Mouse (Mus musculus) hindbrain, embryonic 14.5 days (tissue): ENCODE measurements around the gene Fam83d. TPM values are rescaled to one million over a fixed set of nuclear protein-coding genes. Genes with fewer than 3 reads are reported as not detected.
A peak's percentile ranks its signal among the peaks of the same experiment; 100 is the strongest.
"Not testable (repeated sequence)": the region's sequence is repeated elsewhere in the genome, so short reads cannot be mapped to it uniquely, and the experiment has no call there.

Experiments
- ATAC-seq: fragments of 200-750 bp; cut with Nextera tagmentation; 2 replicates; pipeline ENCODE4 v1.8.0; 2017; ENCODE audit warnings: moderate number of reproducible peaks, mild to moderate bottlenecking, moderate TSS enrichment, moderate library complexity; ENCODE audit not compliant: low FRiP score
- DNase-seq: peaks from one replicate; pipeline ENCODE4 v3.0.0-alpha.2; 2015; ENCODE audit warnings: low spot score
- H3K27ac ChIP-seq: fragments of 300-500 bp; sonication (generic); 2 replicates; pipeline ENCODE4 v1.5.1; 2014; ENCODE audit warnings: mild to moderate bottlenecking, moderate library complexity
- H3K27me3 ChIP-seq: fragments of 300-500 bp; sonication (generic); 2 replicates; pipeline ENCODE4 v1.6.1; 2014; ENCODE audit warnings: mild to moderate bottlenecking, low read length, mixed read lengths; ENCODE audit not compliant: control insufficient read depth, insufficient read depth
- H3K36me3 ChIP-seq: fragments of 300-500 bp; sonication (generic); replicated peaks from 2 replicates; pipeline ENCODE4 v1.6.1; 2014; ENCODE audit not compliant: control insufficient read depth, insufficient read depth
- H3K4me1 ChIP-seq: fragments of 300-500 bp; sonication (generic); replicated peaks from 2 replicates; pipeline ENCODE4 v1.6.1; 2014; ENCODE audit warnings: antibody characterized with exemption, low read length, mixed read lengths; ENCODE audit not compliant: control insufficient read depth, insufficient read depth
- H3K4me2 ChIP-seq: fragments of 300-500 bp; sonication (generic); replicated peaks from 2 replicates; pipeline ENCODE4 v1.6.1; 2014; ENCODE audit warnings: mild to moderate bottlenecking, moderate library complexity
- H3K4me3 ChIP-seq: fragments of 300-500 bp; sonication (generic); replicated peaks from 2 replicates; pipeline ENCODE4 v1.5.1; 2014; ENCODE audit warnings: mild to moderate bottlenecking, low read length
- H3K9ac ChIP-seq: fragments of 300-500 bp; sonication (generic); 2 replicates; pipeline ENCODE4 v1.6.1; 2014
- H3K9me3 ChIP-seq: fragments of 300-500 bp; sonication (generic); 2 replicates; pipeline ENCODE4 v1.6.1; 2016; ENCODE audit warnings: low read length; ENCODE audit not compliant: control insufficient read depth
- WGBS: fragments of 180-500 bp; shearing (Covaris S2); extraction: QIAGEN DNeasy Blood & Tissue Kit; methylation state at CpG from one replicate; pipeline ENCODE4 v1.1.7; 2014; 5-methylcytosine and 5-hydroxymethylcytosine counted together
- polyA plus RNA-seq: library from polyadenylated mRNA; unstranded; fragments of >200 nt; fragmentation: Nextera tagmentation; extraction: Ambion mirVana; gene quantifications from 2 replicates; pipeline ENCODE4 v1.2.1, GENCODE M21; 2014

Fam83d gene
- polyA plus RNA-seq, 1 experiment from 2014 or later: 7.5 TPM

GRCm38 (mm10) chr2:158728061-158728815, 39.7 kb upstream of the Fam83d start:
- no peak for DNase-seq
- ATAC-seq: no peak
- Histone ChIP-seq H3K27ac (no peak overlapping the region), H3K4me1 (no peaks in the 10 kb centered on the region), H3K4me3 (no peak overlapping the region), H3K36me3 (no peaks in the 10 kb centered on the region), H3K9ac (no peak overlapping the region), H3K9me3 (no peaks in the 10 kb centered on the region), H3K4me2 (no peak overlapping the region), H3K27me3 (no peaks in the 10 kb centered on the region)
- WGBS: 49% methylated on average over 7 of the region's 7 CpGs

DNA sequence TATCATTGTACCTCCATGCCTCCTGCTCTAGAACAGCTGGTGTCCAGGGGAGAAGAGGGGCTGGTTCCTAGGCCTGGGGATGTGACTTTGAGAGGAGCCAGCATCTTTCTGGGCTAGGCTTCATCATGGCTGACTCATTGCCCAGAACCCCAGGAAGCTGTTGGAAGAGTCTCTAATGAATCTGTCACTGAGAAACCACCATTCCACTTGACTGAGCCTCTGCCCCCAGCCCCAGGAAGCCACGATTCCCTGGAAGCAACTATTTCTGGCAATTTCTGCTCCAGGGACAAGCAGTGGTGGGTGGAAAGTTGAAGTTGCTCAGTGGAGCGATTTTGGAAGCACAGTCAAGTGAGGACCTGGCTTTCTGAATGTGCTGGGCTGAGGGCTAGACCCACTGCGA, 37.0 kb upstream of the Fam83d start:
- WGBS: 67% methylated on average over 3 of the region's 3 CpGs
- H3K27ac ChIP-seq: no peak overlapping the region
- DNase-seq (no peak), ATAC-seq (no peak)
- no peaks in the 10 kb centered on the region for H3K9me3 ChIP-seq
- no peaks in the 10 kb centered on the region for H3K27me3 ChIP-seq
- no peak overlapping the region for H3K4me2 ChIP-seq
- H3K36me3 ChIP-seq: no peaks in the 10 kb centered on the region
- no peaks in the 10 kb centered on the region for H3K4me1 ChIP-seq
- no peak overlapping the region for H3K4me3 ChIP-seq
- H3K9ac ChIP-seq: no peak overlapping the region

- no peak overlapping the region for H3K4me3 ChIP-seq
- H3K4me1 ChIP-seq: no peaks in the 10 kb centered on the region
- H3K27me3 ChIP-seq: no peaks in the 10 kb centered on the region
- no peak overlapping the region for H3K4me2 ChIP-seq
- WGBS: 92% methylated on average over 9 of the region's 9 CpGs
- H3K27ac ChIP-seq: no peak overlapping the region
- no peak for DNase-seq
- no peak for ATAC-seq
- H3K9ac ChIP-seq: no peak overlapping the region
- H3K9me3 ChIP-seq: no peaks in the 10 kb centered on the region
- no peaks in the 10 kb centered on the region for H3K36me3 ChIP-seq
These were observed 35.4 kb upstream of the Fam83d start for GRCm38 (mm10) chr2:158732521-158732920.

DNA sequence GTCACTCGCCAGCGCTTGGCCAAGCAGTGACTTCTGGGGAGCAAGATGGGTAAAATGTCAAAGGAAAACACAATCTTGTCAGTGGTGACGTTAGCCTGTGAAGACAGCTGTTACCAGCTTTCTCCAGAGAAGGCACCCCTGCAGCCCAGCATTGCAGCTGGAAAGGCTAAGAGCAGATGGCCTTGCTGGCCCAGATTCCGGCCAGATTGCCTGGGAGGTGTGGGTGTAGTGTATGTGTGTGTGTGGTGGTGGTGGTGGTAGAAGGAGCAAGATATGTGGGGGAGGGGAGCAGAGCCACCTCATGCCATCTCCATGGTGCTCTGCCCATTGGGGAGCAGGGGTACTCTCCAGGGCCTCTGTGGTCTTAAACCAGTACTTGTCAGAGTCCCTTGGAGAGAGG, 34.8 kb upstream of the Fam83d start:
- Histone ChIP-seq H3K9me3 (no peaks in the 10 kb centered on the region), H3K36me3 (no peaks in the 10 kb centered on the region), H3K4me3 (no peak overlapping the region), H3K27ac (no peak overlapping the region), H3K4me1 (no peaks in the 10 kb centered on the region), H3K27me3 (no peaks in the 10 kb centered on the region), H3K9ac (no peak overlapping the region), H3K4me2 (no peak overlapping the region)
- 76% methylated on average over 4 of the region's 4 CpGs for WGBS
- no peak for ATAC-seq
- no peak for DNase-seq

- no peak overlapping the region for H3K9ac ChIP-seq
- H3K9me3 ChIP-seq: no peaks in the 10 kb centered on the region
- ATAC-seq (no peak), DNase-seq (no peak)
- H3K27ac ChIP-seq: no peak overlapping the region
- no peak overlapping the region for H3K4me2 ChIP-seq
- no peaks in the 10 kb centered on the region for H3K36me3 ChIP-seq
- H3K4me1 ChIP-seq: no peaks in the 10 kb centered on the region; the same call in 1 of the 2 replicates
- 90% methylated on average over 6 of the region's 6 CpGs for WGBS
- H3K4me3 ChIP-seq: no peak overlapping the region
- no peaks in the 10 kb centered on the region for H3K27me3 ChIP-seq
These were observed 34.0 kb upstream of the Fam83d start for GRCm38 (mm10) chr2:158733914-158734313.

- Histone ChIP-seq H3K9ac (no peak overlapping the region), H3K27me3 (no peaks in the 10 kb centered on the region), H3K9me3 (no peaks in the 10 kb centered on the region), H3K4me3 (no peak overlapping the region), H3K4me2 (no peak overlapping the region), H3K27ac (no peak overlapping the region), H3K4me1 (peaks cover 4% of the 10 kb centered on the region; the same call in 1 of the 2 replicates), H3K36me3 (no peaks in the 10 kb centered on the region)
- ATAC-seq (peak; percentile 31; the same call in 1 of the 2 replicates), DNase-seq (no peak)
- 79% methylated on average over 7 of the region's 7 CpGs for WGBS
These were observed 33.3 kb upstream of the Fam83d start for GRCm38 (mm10) chr2:158734500-158735152.

GRCm38 (mm10) chr2:158735340-158735739, 32.6 kb upstream of the Fam83d start:
- no peaks in the 10 kb centered on the region for H3K27me3 ChIP-seq
- ATAC-seq (no peak), DNase-seq (no peak)
- no peaks in the 10 kb centered on the region for H3K9me3 ChIP-seq
- H3K36me3 ChIP-seq: no peaks in the 10 kb centered on the region
- H3K4me2 ChIP-seq: no peak overlapping the region
- no peak overlapping the region for H3K27ac ChIP-seq
- 92% methylated on average over 8 of the region's 8 CpGs for WGBS
- no peak overlapping the region for H3K9ac ChIP-seq
- H3K4me3 ChIP-seq: no peak overlapping the region
- peaks cover 4% of the 10 kb centered on the region; the same call in 1 of the 2 replicates for H3K4me1 ChIP-seq

DNA sequence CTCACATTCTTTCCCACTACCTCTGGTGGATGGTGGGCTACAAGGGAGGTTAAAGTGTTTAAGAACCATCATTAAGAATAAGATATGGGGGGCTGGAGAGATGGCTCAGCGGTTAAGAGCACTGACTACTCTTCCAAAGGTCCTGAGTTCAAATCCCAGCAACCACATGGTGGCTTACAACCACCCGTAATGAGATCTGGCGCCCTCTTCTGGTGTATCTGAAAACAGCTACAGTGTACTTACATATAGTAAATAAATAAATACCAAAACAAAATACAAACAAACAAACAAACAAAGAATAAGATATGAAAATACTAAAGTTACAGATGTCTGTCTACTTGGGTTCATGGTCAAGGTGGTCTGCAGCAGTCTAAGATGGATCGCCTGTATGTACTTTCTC, 31.6 kb upstream of the Fam83d start:
- not testable (repeated sequence) for H3K9ac ChIP-seq, ATAC-seq, H3K27me3 ChIP-seq, H3K36me3 ChIP-seq, H3K4me1 ChIP-seq, H3K27ac ChIP-seq, DNase-seq, H3K4me2 ChIP-seq, H3K4me3 ChIP-seq, H3K9me3 ChIP-seq
- 88% methylated on average over 4 of the region's 4 CpGs for WGBS

DNA sequence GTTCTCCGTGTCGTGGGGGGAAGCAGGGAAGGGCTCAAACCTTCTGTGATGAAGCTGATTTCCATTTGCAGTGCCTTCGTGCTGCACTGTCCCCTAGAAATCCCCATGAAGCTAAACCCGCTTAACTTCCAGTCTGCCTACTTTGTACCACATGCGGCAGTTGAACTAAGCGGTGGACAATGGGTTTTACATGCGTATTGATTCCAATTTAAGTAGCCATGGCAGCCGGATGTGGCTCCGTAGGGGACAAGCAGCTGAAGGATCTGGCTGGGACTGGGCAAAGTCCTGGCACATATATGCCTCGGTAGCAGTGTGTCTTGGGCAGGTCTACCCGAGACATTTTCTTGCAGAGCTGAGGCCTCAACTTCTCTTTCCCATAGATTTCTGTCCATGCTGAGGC, 29.3 kb upstream of the Fam83d start:
- no peak overlapping the region for H3K9ac ChIP-seq
- no peaks in the 10 kb centered on the region for H3K27me3 ChIP-seq
- no peak overlapping the region; the same call in 1 of the 2 replicates for H3K27ac ChIP-seq
- DNase-seq (no peak), ATAC-seq (no peak; the same call in 1 of the 2 replicates)
- no peaks in the 10 kb centered on the region for H3K9me3 ChIP-seq
- H3K4me3 ChIP-seq: no peak overlapping the region
- no peaks in the 10 kb centered on the region for H3K36me3 ChIP-seq
- no peak overlapping the region for H3K4me2 ChIP-seq
- peaks cover 4% of the 10 kb centered on the region; the same call in 1 of the 2 replicates for H3K4me1 ChIP-seq
- 41% methylated on average over 11 of the region's 11 CpGs for WGBS
